Mouse (Mus musculus) MEL (cell line): ENCODE data around the gene Unc93b1. TPM values are rescaled to one million over a fixed set of nuclear protein-coding genes. Genes with fewer than 3 reads are reported as not detected.

ENCODE experiments used
- DNase-seq: peaks from one replicate; pipeline ENCODE4 v3.0.0; 2011; ENCODE audit warnings: low read depth, low spot score
- H3K27ac ChIP-seq: 2 replicates; pipeline ENCODE4 v1.5.1; 2012; ENCODE audit warnings: low read depth, mild to moderate bottlenecking, control low read depth, low read length, moderate library complexity; ENCODE audit not compliant: control insufficient read depth
- H3K27me3 ChIP-seq, 2 experiments: fragments of 150-350 bp in 1 of 2; sonication (generic) in 1 of 2; 2 replicates each; pipeline ENCODE4 v1.6.1; 2012; ENCODE audit warnings: low read length in 2 of 2, mild to moderate bottlenecking in 2 of 2, improper control_type of control experiment in 1 of 2, moderate library complexity in 1 of 2; ENCODE audit not compliant: insufficient read depth in 2 of 2, control insufficient read depth in 1 of 2
- H3K36me3 ChIP-seq, 2 experiments: 2 replicates each; pipeline ENCODE4 v1.6.1; 2012 to 2014; ENCODE audit warnings: low read length in 2 of 2, improper control_type of control experiment in 1 of 2, inconsistent platforms in 1 of 2, mild to moderate bottlenecking in 1 of 2; ENCODE audit not compliant: insufficient read depth in 2 of 2, control insufficient read depth in 1 of 2
- H3K4me1 ChIP-seq, 2 experiments: fragments of 150-350 bp in 1 of 2; sonication (generic) in 1 of 2; 2 replicates each; pipeline ENCODE4 v1.6.1; 2012; ENCODE audit warnings: low read length in 2 of 2, improper control_type of control experiment in 1 of 2, mild to moderate bottlenecking in 1 of 2; ENCODE audit not compliant: insufficient read depth in 2 of 2, control insufficient read depth in 1 of 2
- H3K4me3 ChIP-seq, 2 experiments: fragments of 150-350 bp in 1 of 2; sonication (generic) in 1 of 2; 2 replicates each; pipeline ENCODE4 v1.5.1; 2012; ENCODE audit warnings: low read depth in 2 of 2, low read length in 2 of 2, mild to moderate bottlenecking in 2 of 2, moderate library complexity in 2 of 2, control low read depth in 1 of 2, improper control_type of control experiment in 1 of 2; ENCODE audit not compliant: control insufficient read depth in 1 of 2, insufficient read depth in 1 of 2
- H3K79me2 ChIP-seq: 2 replicates; pipeline ENCODE4 v1.6.1; 2012; ENCODE audit warnings: mild to moderate bottlenecking, low read length, moderate library complexity; ENCODE audit not compliant: control insufficient read depth, poor library complexity, insufficient read depth
- H3K9ac ChIP-seq: 2 replicates; pipeline ENCODE4 v1.6.1; 2012; ENCODE audit warnings: low read depth, mild to moderate bottlenecking, control low read depth, low read length, moderate library complexity; ENCODE audit not compliant: control insufficient read depth, poor library complexity, severe bottlenecking
- H3K9me3 ChIP-seq: fragments of 150-350 bp; sonication (generic); replicated peaks from 2 replicates; pipeline ENCODE4 v1.6.1; 2012; ENCODE audit warnings: mild to moderate bottlenecking, low read length, improper control_type of control experiment, moderate library complexity; ENCODE audit not compliant: insufficient read depth
- CHD2 ChIP-seq: IDR thresholded peaks from 2 replicates; pipeline ENCODE4 v1.6.1; 2011; ENCODE audit warnings: low read length, improper control_type of control experiment
- ELF1 ChIP-seq: IDR thresholded peaks from 2 replicates; pipeline ENCODE4 v1.6.1; 2014; ENCODE audit warnings: low read depth, mild to moderate bottlenecking, inconsistent platforms, low read length, improper control_type of control experiment, moderate library complexity
- GABPA ChIP-seq: IDR thresholded peaks from 2 replicates; pipeline ENCODE4 v1.6.1; 2012; ENCODE audit warnings: low read depth, mild to moderate bottlenecking, inconsistent platforms, low read length, improper control_type of control experiment, moderate library complexity
- HCFC1 ChIP-seq: IDR thresholded peaks from 2 replicates; pipeline ENCODE4 v1.6.1; 2012; ENCODE audit warnings: low read depth, mild to moderate bottlenecking, inconsistent platforms, low read length, improper control_type of control experiment, moderate library complexity
- KAT2A ChIP-seq: conservative IDR thresholded peaks from 2 replicates; pipeline ENCODE4 v1.6.1; 2012; ENCODE audit warnings: low read depth, low read length, improper control_type of control experiment, inconsistent platforms
- MAFK ChIP-seq: IDR thresholded peaks from 2 replicates; pipeline ENCODE4 v1.6.1; 2011; ENCODE audit warnings: low read depth, mild to moderate bottlenecking, low read length, improper control_type of control experiment, borderline replicate concordance
- MYC ChIP-seq: IDR thresholded peaks from 2 replicates; pipeline ENCODE4 v1.6.1; 2011; ENCODE audit warnings: low read depth, mild to moderate bottlenecking, low read length, improper control_type of control experiment, moderate library complexity
- NRF1 ChIP-seq: IDR thresholded peaks from 2 replicates; pipeline ENCODE4 v1.6.1; 2014; ENCODE audit warnings: low read depth, mild to moderate bottlenecking, inconsistent platforms, low read length, improper control_type of control experiment, moderate library complexity; ENCODE audit not compliant: poor library complexity, insufficient read depth, severe bottlenecking
- POLR2A ChIP-seq, 2 experiments: IDR thresholded peaks; 2 replicates each; pipeline ENCODE4 v1.6.1; 2011 to 2012; ENCODE audit warnings: low read length in 2 of 2, mild to moderate bottlenecking in 2 of 2, control low read depth in 1 of 2, improper control_type of control experiment in 1 of 2, low read depth in 1 of 2, moderate library complexity in 1 of 2; ENCODE audit not compliant: control insufficient read depth in 1 of 2, insufficient read depth in 1 of 2, poor library complexity in 1 of 2
- POLR2AphosphoS2 ChIP-seq: IDR thresholded peaks from 2 replicates; pipeline ENCODE4 v1.6.1; 2011; ENCODE audit warnings: low read length, improper control_type of control experiment
- POLR2AphosphoS5 ChIP-seq: IDR thresholded peaks from 2 replicates; pipeline ENCODE4 v1.6.1; 2012; ENCODE audit warnings: low read depth, borderline replicate concordance, mild to moderate bottlenecking, inconsistent platforms, low read length, moderate library complexity, mixed read lengths
- RAD21 ChIP-seq: IDR thresholded peaks from 2 replicates; pipeline ENCODE4 v1.6.1; 2011; ENCODE audit warnings: mild to moderate bottlenecking, low read depth, low read length, improper control_type of control experiment
- UBTF ChIP-seq: IDR thresholded peaks from 2 replicates; pipeline ENCODE4 v1.6.1; 2012; ENCODE audit warnings: low read depth, mild to moderate bottlenecking, inconsistent platforms, low read length, improper control_type of control experiment, moderate library complexity, borderline replicate concordance; ENCODE audit not compliant: insufficient read depth
- ZC3H11A ChIP-seq: IDR thresholded peaks from 2 replicates; pipeline ENCODE4 v1.6.1; 2012; ENCODE audit warnings: low read depth, mild to moderate bottlenecking, inconsistent platforms, low read length, improper control_type of control experiment
- ZKSCAN1 ChIP-seq: IDR thresholded peaks from 2 replicates; pipeline ENCODE4 v1.6.1; 2012; ENCODE audit warnings: low read depth, mild to moderate bottlenecking, inconsistent platforms, low read length, improper control_type of control experiment, moderate library complexity
- ZMIZ1 ChIP-seq: IDR thresholded peaks from 2 replicates; pipeline ENCODE4 v1.6.1; 2012; ENCODE audit warnings: low read depth, mild to moderate bottlenecking, inconsistent platforms, low read length, improper control_type of control experiment, moderate library complexity
- ZNF384 ChIP-seq: IDR thresholded peaks from 2 replicates; pipeline ENCODE4 v1.6.1; 2012; ENCODE audit warnings: low read depth, mild to moderate bottlenecking, inconsistent platforms, low read length, improper control_type of control experiment
- polyA plus RNA-seq, 2 experiments: library from polyadenylated mRNA; stranded (reverse) in 1 of 2; unstranded in 1 of 2; fragments of >175 nt in 1 of 2; fragments of >200 nt in 1 of 2; gene quantifications; 2 replicates each; pipeline versions ENCODE4 v1.2.1 to v1.2.4; 2012; ENCODE audit warnings: low replicate concordance in 2 of 2, low read depth in 1 of 2; ENCODE audit not compliant: insufficient read length in 2 of 2, insufficient read depth in 1 of 2, missing spikeins in 1 of 2
- total RNA-seq: library from RNA; depleted of rRNA; stranded (reverse); fragments of 300-350 nt; gene quantifications from 2 replicates; pipeline ENCODE4 v1.2.3, GENCODE M21; 2012

Gene Unc93b1
- total and polyA plus RNA-seq, 3 experiments: 4.7 to 8.2 TPM; not detected in 1

GRCm38 (mm10) chr19:3893545-3894116 is 41.4 kb upstream of the Unc93b1 start:
- no peaks in the 10 kb centered on the region; a peak in 2 of 4 replicates for H3K36me3 ChIP-seq
- H3K4me3 ChIP-seq: no peak overlapping the region

DNA sequence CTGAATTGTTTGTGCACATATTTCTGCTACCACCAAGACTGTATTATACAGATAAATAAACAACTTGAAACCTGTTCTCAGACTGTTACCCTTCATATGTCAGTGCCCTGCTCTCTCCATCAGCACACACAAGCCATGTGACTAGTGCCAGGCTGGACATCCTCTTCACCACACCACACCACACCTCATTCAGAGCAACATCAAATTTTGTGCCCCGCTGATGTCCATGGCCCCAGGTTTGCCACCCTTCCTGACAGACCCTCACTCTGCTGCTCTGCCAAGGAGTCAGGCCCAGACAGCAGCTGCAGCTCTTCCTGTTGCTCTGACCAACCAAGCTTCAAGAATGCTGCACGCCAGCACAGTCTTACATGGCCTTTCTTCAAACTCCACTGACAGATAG is 40.7 kb upstream of the Unc93b1 start:
- H3K36me3 ChIP-seq: no peaks in the 10 kb centered on the region; a peak in 2 of 4 replicates
- H3K4me1 ChIP-seq: no peaks in the 10 kb centered on the region
- H3K79me2 ChIP-seq: no peaks in the 10 kb centered on the region
- H3K27ac ChIP-seq: no peak overlapping the region
- no peaks in the 10 kb centered on the region for H3K27me3 ChIP-seq
- H3K4me3 ChIP-seq: no peak overlapping the region
- no peaks in the 10 kb centered on the region for H3K9me3 ChIP-seq
- TF ChIP-seq ZKSCAN1: no peak
- no peak for TF ChIP-seq ZC3H11A
- TF ChIP-seq MYC: no peak
- TF ChIP-seq RAD21: no peak
- TF ChIP-seq HCFC1: no peak
- no peak for DNase-seq
- H3K9ac ChIP-seq: no peak overlapping the region

More at GRCm38 (mm10) chr19:3893545-3894116, 41.4 kb upstream of the Unc93b1 start:
- no peak for DNase-seq
- Histone ChIP-seq H3K9ac (no peak overlapping the region), H3K79me2 (no peaks in the 10 kb centered on the region), H3K27me3 (no peaks in the 10 kb centered on the region), H3K9me3 (no peaks in the 10 kb centered on the region), H3K4me1 (no peaks in the 10 kb centered on the region), H3K27ac (no peak overlapping the region)
- TF ChIP-seq NRF1 (no peak), MAFK (no peak), ZNF384 (no peak), ELF1 (no peak)

DNA sequence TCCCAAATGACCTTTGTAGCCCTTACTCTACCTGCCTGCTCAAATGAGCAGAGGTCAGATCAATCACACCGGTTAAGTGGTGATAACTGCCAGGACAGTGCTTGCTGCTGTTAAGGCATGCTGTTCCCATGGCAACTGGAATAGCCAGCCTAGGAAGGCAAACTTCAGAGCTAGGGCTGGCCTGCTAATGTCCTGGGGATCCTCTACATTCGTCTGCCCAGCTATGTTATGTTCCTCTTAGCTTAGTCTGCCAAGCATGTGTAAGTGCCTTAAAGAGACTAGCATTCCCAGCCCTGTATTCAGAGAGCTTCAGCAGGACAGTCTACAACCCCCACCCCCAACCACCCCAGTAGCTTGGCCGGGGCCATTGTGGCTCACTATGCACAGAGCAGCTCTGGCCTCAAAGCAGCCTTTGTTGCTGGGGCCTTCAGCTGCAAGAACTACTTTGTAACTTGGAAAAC is 39.8 kb upstream of the Unc93b1 start:
- H3K9ac ChIP-seq: no peak overlapping the region
- DNase-seq: no peak
- TF ChIP-seq ZMIZ1 (no peak), HCFC1 (no peak), UBTF (no peak), GABPA (no peak), POLR2AphosphoS5 (no peak), POLR2A (IDR thresholded peaks at IDR 0.05; ENCODE audit: control insufficient read depth in 1 of 2, insufficient read depth in 1 of 2, low read depth in 1 of 2, low read length in 2 of 2, poor library complexity in 1 of 2) (no peak), CHD2 (no peak), POLR2AphosphoS2 (no peak), KAT2A (no peak)
- H3K79me2 ChIP-seq: no peaks in the 10 kb centered on the region
- H3K27me3 ChIP-seq: no peaks in the 10 kb centered on the region
- H3K4me3 ChIP-seq: no peak overlapping the region
- H3K36me3 ChIP-seq: no peaks in the 10 kb centered on the region; a peak in 2 of 4 replicates
- no peak overlapping the region for H3K27ac ChIP-seq
- no peaks in the 10 kb centered on the region for H3K9me3 ChIP-seq
- H3K4me1 ChIP-seq: no peaks in the 10 kb centered on the region
